Mouse (Mus musculus) forebrain, postnatal 0 days (tissue): ENCODE results near the gene Kcnh2. TPM values are rescaled to one million over a fixed set of nuclear protein-coding genes. Genes with fewer than 3 reads are reported as not detected.

Experiments
- ATAC-seq: fragments of 200-750 bp; cut with Nextera tagmentation; 2 replicates; pipeline ENCODE4 v1.8.0; 2017; ENCODE audit warnings: mild to moderate bottlenecking, moderate library complexity
- DNase-seq: peaks from one replicate; pipeline ENCODE4 v3.0.0-alpha.2; 2015
- H3K27ac ChIP-seq: fragments of 300-500 bp; sonication (generic); 2 replicates; pipeline ENCODE4 v1.5.1; 2014; ENCODE audit warnings: low read depth, mild to moderate bottlenecking, antibody characterized with exemption, low read length, moderate library complexity, mixed read lengths
- H3K27me3 ChIP-seq: fragments of 300-500 bp; sonication (generic); 2 replicates; pipeline ENCODE4 v1.6.1; 2014; ENCODE audit warnings: mild to moderate bottlenecking, low read length, mixed read lengths; ENCODE audit not compliant: insufficient read depth
- H3K36me3 ChIP-seq: fragments of 300-500 bp; sonication (generic); 2 replicates; pipeline ENCODE4 v1.6.1; 2014; ENCODE audit warnings: mild to moderate bottlenecking, moderate library complexity; ENCODE audit not compliant: insufficient read depth
- H3K4me1 ChIP-seq: fragments of 300-500 bp; sonication (generic); 2 replicates; pipeline ENCODE4 v1.6.1; 2014; ENCODE audit warnings: antibody characterized with exemption; ENCODE audit not compliant: insufficient read depth
- H3K4me2 ChIP-seq: fragments of 300-500 bp; sonication (generic); 2 replicates; pipeline ENCODE4 v1.6.1; 2014; ENCODE audit warnings: low read depth, mild to moderate bottlenecking, moderate library complexity
- H3K4me3 ChIP-seq: fragments of 300-500 bp; sonication (generic); 2 replicates; pipeline ENCODE4 v1.5.1; 2014; ENCODE audit warnings: low read depth, low read length, mixed read lengths
- H3K9ac ChIP-seq: fragments of 300-500 bp; sonication (generic); 2 replicates; pipeline ENCODE4 v1.6.1; 2014; ENCODE audit warnings: mild to moderate bottlenecking
- H3K9me3 ChIP-seq: fragments of 300-500 bp; sonication (generic); 2 replicates; pipeline ENCODE4 v1.6.1; 2016; ENCODE audit warnings: low read length
- CTCF ChIP-seq: sonication (generic); IDR thresholded peaks from 2 replicates; pipeline ENCODE4 v1.5.1; 2016; ENCODE audit warnings: antibody characterized with exemption, control low read depth, low read depth
- WGBS: fragments of 180-500 bp; shearing (Covaris S2); extraction: QIAGEN DNeasy Blood & Tissue Kit; methylation state at CpG from one replicate; pipeline ENCODE4 v1.1.7; 2014; 5-methylcytosine and 5-hydroxymethylcytosine counted together
- polyA plus RNA-seq: library from polyadenylated mRNA; unstranded; fragments of >200 nt; fragmentation: Nextera tagmentation; extraction: Ambion mirVana; gene quantifications from 2 replicates; pipeline ENCODE4 v1.2.1, GENCODE M21; 2015
- total RNA-seq: library from RNA; depleted of rRNA; stranded (reverse); fragments of >200 nt; gene quantifications from 2 replicates; pipeline ENCODE4 v1.2.3, GENCODE M21; 2014

Gene Kcnh2
- total and polyA plus RNA-seq, 2 experiments from 2014 or later: 6.8 to 21.2 TPM

- Histone ChIP-seq H3K4me2 (no peak overlapping the region), H3K9me3 (no peaks in the 10 kb centered on the region), H3K9ac (no peak overlapping the region), H3K36me3 (peaks cover 20% of the 10 kb centered on the region), H3K4me3 (no peak overlapping the region), H3K27me3 (no peaks in the 10 kb centered on the region), H3K27ac (no peak overlapping the region), H3K4me1 (no peaks in the 10 kb centered on the region)
- DNase-seq: no peak
- 15% methylated on average over 13 of the region's 13 CpGs for WGBS
- no peak for TF ChIP-seq CTCF
- ATAC-seq: no peak
Observed at GRCm38 (mm10) chr5:24319776-24320466, 31.5 kb downstream of the Kcnh2 start.

DNA sequence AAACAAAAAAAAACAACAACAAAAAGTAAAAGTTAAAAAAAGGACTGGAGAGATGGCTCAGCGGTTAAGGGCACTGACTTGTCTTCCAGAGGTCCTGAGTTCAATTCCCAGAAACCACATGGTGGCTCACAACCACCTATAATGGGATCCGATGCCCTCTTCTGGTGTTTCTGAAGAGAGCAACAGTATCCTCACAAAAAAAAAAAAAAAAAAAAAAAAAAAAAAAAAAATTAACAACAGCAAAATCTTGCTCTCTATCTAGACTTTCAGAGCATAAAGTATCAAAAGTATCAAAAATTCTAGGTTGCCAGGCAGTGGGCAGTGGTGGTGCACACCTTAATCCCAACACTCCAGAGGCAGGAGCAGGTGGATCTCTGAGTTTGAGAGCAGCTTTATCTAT lies 42.2 kb downstream of the Kcnh2 start:
- no peaks in the 10 kb centered on the region for H3K4me1 ChIP-seq
- ATAC-seq (no peak), DNase-seq (no peak)
- H3K27ac ChIP-seq: no peak overlapping the region
- TF ChIP-seq CTCF: no peak
- H3K4me2 ChIP-seq: no peak overlapping the region
- H3K9ac ChIP-seq: no peak overlapping the region
- H3K9me3 ChIP-seq: 0 out of 2 replicates have a peak, but pooled peaks cover 4% of the 10 kb centered on the region
- H3K27me3 ChIP-seq: no peaks in the 10 kb centered on the region
- WGBS: 91% methylated on average over 2 of the region's 2 CpGs
- no peaks in the 10 kb centered on the region for H3K36me3 ChIP-seq
- H3K4me3 ChIP-seq: no peak overlapping the region

GRCm38 (mm10) chr5:24308621-24309020 lies 42.8 kb downstream of the Kcnh2 start:
- TF ChIP-seq CTCF: no peak
- ATAC-seq (0 out of 2 replicates have a peak, but pooled peaks have one; percentile 27), DNase-seq (peak; percentile 53)
- Histone ChIP-seq H3K9ac (no peak overlapping the region), H3K27ac (no peak overlapping the region), H3K4me2 (no peak overlapping the region), H3K4me3 (no peak overlapping the region), H3K9me3 (no peaks in the 10 kb centered on the region), H3K27me3 (no peaks in the 10 kb centered on the region), H3K4me1 (no peaks in the 10 kb centered on the region), H3K36me3 (no peaks in the 10 kb centered on the region)
- 70% methylated on average over 7 of the region's 7 CpGs for WGBS

- Histone ChIP-seq H3K4me2 (no peak overlapping the region), H3K27ac (no peak overlapping the region), H3K36me3 (no peaks in the 10 kb centered on the region), H3K4me1 (no peaks in the 10 kb centered on the region), H3K9ac (no peak overlapping the region), H3K4me3 (no peak overlapping the region), H3K27me3 (no peaks in the 10 kb centered on the region), H3K9me3 (no peaks in the 10 kb centered on the region)
- 45% methylated on average over 5 of the region's 5 CpGs for WGBS
- DNase-seq (peak; percentile 66), ATAC-seq (peak; percentile 89)
- no peak for TF ChIP-seq CTCF
Observed at GRCm38 (mm10) chr5:24307118-24307777, 44.2 kb downstream of the Kcnh2 start.

- no peaks in the 10 kb centered on the region for H3K27me3 ChIP-seq
- H3K9me3 ChIP-seq: no peaks in the 10 kb centered on the region
- peak; percentile 44 for TF ChIP-seq CTCF
- H3K36me3 ChIP-seq: no peaks in the 10 kb centered on the region
- H3K9ac ChIP-seq: no peak overlapping the region
- no peak for DNase-seq
- 58% methylated on average over 3 of the region's 3 CpGs for WGBS
- H3K27ac ChIP-seq: no peak overlapping the region
- no peak for ATAC-seq
- H3K4me2 ChIP-seq: no peak overlapping the region
- no peak overlapping the region for H3K4me3 ChIP-seq
- H3K4me1 ChIP-seq: no peaks in the 10 kb centered on the region
Observed at GRCm38 (mm10) chr5:24303199-24303598, 48.2 kb downstream of the Kcnh2 start.

GRCm38 (mm10) chr5:24299845-24300589 lies 51.4 kb downstream of the Kcnh2 start:
- ATAC-seq (no peak), DNase-seq (no peak)
- H3K9ac ChIP-seq: no peak overlapping the region
- TF ChIP-seq CTCF: no peak
- WGBS: 56% methylated on average over 5 of the region's 5 CpGs
- H3K4me2 ChIP-seq: no peak overlapping the region
- H3K27me3 ChIP-seq: no peaks in the 10 kb centered on the region
- H3K4me3 ChIP-seq: no peak overlapping the region
- no peaks in the 10 kb centered on the region for H3K4me1 ChIP-seq
- no peaks in the 10 kb centered on the region for H3K9me3 ChIP-seq
- H3K36me3 ChIP-seq: no peaks in the 10 kb centered on the region
- H3K27ac ChIP-seq: no peak overlapping the region

- Histone ChIP-seq H3K27me3 (no peaks in the 10 kb centered on the region), H3K27ac (no peak overlapping the region), H3K36me3 (no peaks in the 10 kb centered on the region), H3K9me3 (no peaks in the 10 kb centered on the region), H3K4me3 (no peak overlapping the region), H3K4me2 (no peak overlapping the region), H3K4me1 (no peaks in the 10 kb centered on the region), H3K9ac (no peak overlapping the region)
- ATAC-seq (no peak), DNase-seq (no peak)
- no peak for TF ChIP-seq CTCF
- WGBS: 55% methylated on average over 3 of the region's 3 CpGs
Observed at GRCm38 (mm10) chr5:24291954-24292353, 59.5 kb downstream of the Kcnh2 start.
